Mouse (Mus musculus): ENCODE results near the gene Cdhr3. TPM values are rescaled to one million over a fixed set of nuclear protein-coding genes. Genes with fewer than 3 reads are reported as not detected.

Cdhr3 gene
- polyA plus RNA-seq, 1 experiment from 2014 or later: not detected

- no peak for DNase-seq (ENCODE audit: low read depth, low spot score)
- TF ChIP-seq CTCF (IDR thresholded peaks at IDR 0.05): no peak
- no peak for ATAC-seq
- ChIA-PET POLR2A (no interaction called here), CTCF (no interaction called here)
- in situ Hi-C loops (cut with MboI; ENCODE audit: low pct_unique_long_range_greater_than_20kb): no loop called here
- no peaks in the 10 kb centered on the region for H3K27me3 ChIP-seq
These were observed 70.9 kb downstream of the Cdhr3 start for GRCm38 (mm10) chr12:33021751-33022150.

- CTCF ChIA-PET: no interaction called here
- ATAC-seq (no peak), DNase-seq (ENCODE audit: low read depth, low spot score) (no peak)
- no peak for TF ChIP-seq CTCF (IDR thresholded peaks at IDR 0.05)
- no peaks in the 10 kb centered on the region for H3K27me3 ChIP-seq
- in situ Hi-C loops (cut with MboI; ENCODE audit: low pct_unique_long_range_greater_than_20kb): no loop called here
- POLR2A ChIA-PET: no interaction called here
These were observed 71.5 kb downstream of the Cdhr3 start for GRCm38 (mm10) chr12:33021140-33021539.

GRCm38 (mm10) chr12:33020011-33020410 lies 72.7 kb downstream of the Cdhr3 start:
- DNase-seq (ENCODE audit: low read depth, low spot score): peak; percentile 41
- ChIA-PET CTCF (interaction anchor here (1.6 to 2.0 kb wide), 2 partner anchors 10 to 15 kb away, joined by 4 to 5 read pairs; no protein-coding TSS in a partner anchor), POLR2A (interaction anchor here (0.6 kb wide), 2 partner anchors 24 to 97 kb away, joined by 3 to 4 read pairs; no protein-coding TSS in a partner anchor)
- H3K27me3 ChIP-seq: no peaks in the 10 kb centered on the region
- in situ Hi-C loops (cut with MboI; ENCODE audit: low pct_unique_long_range_greater_than_20kb): no loop called here
- peak; percentile 78 for ATAC-seq
- no peak for TF ChIP-seq CTCF (IDR thresholded peaks at IDR 0.05)

DNA sequence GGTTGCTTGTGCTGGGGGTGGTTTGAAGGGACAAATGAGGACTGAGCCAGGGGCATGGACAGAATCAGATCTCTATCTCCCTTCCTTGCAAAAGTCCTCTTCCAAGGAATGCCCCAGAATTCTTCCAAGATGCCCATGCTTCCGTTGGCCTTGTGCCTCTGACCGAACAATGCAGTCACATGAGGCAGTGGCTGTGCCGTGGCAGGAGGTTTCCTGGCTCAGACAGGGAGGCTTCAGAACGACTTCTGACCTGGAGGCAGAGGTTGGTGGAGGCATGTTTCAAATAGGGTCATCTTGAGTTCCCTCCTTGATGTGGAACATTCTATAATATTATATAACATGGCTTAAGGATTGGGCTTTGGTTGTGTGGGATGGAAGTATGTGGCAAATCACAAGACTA lies 74.1 kb downstream of the Cdhr3 start:
- H3K27me3 ChIP-seq: peaks cover 3% of the 10 kb centered on the region
- DNase-seq (ENCODE audit: low read depth, low spot score) (no peak), ATAC-seq (no peak)
- in situ Hi-C loops (cut with MboI; ENCODE audit: low pct_unique_long_range_greater_than_20kb): no loop called here
- ChIA-PET CTCF (interaction anchor here (0.5 kb wide), 1 partner anchor 362 kb away, joined by 3 read pairs; no protein-coding TSS in a partner anchor), POLR2A (no interaction called here)
- no peak for TF ChIP-seq CTCF (IDR thresholded peaks at IDR 0.05)

GRCm38 (mm10) chr12:33016824-33017705 lies 75.6 kb downstream of the Cdhr3 start:
- in situ Hi-C loops (cut with MboI; ENCODE audit: low pct_unique_long_range_greater_than_20kb): no loop called here
- DNase-seq (ENCODE audit: low read depth, low spot score) (no peak), ATAC-seq (no peak)
- POLR2A ChIA-PET: interaction anchor here (0.7 kb wide), 1 partner anchor 96 kb away, joined by 4 read pairs; no protein-coding TSS in a partner anchor
- CTCF ChIA-PET: interaction anchor here (1.2 to 1.3 kb wide), 2 partner anchors 76 to 106 kb away, joined by 3 to 4 read pairs; no protein-coding TSS in a partner anchor
- peaks cover 3% of the 10 kb centered on the region for H3K27me3 ChIP-seq
- TF ChIP-seq CTCF (IDR thresholded peaks at IDR 0.05): no peak

DNA sequence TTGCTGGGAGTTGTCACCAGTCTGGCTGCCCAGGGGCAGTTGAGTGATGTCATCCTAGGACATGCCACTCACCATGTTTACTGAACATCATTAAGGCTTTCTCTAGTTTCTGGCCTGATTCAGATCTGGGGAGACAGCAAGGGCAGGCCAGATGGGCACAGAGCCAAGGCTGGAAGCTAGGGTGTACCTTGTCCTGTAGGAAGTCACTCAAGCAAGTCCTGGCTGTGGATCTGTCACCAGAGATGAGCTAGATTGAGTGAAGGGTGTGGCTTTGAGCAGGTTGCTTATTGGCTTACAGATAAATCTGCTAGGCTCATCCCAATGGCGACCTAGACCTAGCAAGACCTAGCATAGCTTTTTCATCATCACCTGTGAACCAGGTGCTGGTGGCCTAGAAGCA lies 77.6 kb downstream of the Cdhr3 start:
- DNase-seq (ENCODE audit: low read depth, low spot score): no peak
- no peak for TF ChIP-seq CTCF (IDR thresholded peaks at IDR 0.05)
- H3K27me3 ChIP-seq: peaks cover 6% of the 10 kb centered on the region
- in situ Hi-C loops (cut with MboI; ENCODE audit: low pct_unique_long_range_greater_than_20kb): no loop called here
- POLR2A ChIA-PET: no interaction called here
- no peak for ATAC-seq
- CTCF ChIA-PET: no interaction called here

DNA sequence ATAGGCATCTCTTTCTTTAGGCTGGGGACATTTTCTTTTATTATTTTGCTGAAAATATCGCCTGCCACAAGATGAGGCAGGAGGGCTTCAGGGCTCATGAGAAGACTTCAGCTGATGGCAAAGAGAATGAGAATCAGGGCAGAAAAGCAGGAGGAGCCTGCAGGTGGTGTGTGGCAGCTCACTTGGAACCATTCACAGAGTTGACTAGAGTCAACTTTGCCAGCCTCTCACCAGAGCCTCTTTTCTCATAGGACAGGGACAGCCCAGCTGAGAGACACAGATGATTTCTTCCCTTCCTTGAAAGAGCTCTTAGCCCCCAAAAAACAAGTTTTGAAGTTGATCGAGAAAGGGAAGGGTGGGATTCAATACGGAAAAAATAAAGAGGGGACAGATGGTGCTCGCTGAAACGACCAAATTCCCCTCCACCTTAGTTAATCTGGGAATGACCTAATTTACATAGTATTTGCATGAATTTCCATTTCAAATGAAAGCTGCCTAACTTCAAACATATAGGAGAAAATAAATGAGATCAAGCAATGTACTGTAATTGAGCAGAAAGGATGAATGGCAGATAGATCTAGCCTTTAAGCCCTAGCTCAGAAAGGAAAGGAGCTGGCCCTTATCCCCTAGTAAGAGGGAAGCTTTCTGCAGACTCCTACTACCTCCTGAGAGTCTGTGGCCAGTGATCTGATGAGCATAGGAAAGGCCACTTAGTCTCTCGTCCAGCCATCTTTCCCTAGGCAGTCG lies 78.5 kb downstream of the Cdhr3 start:
- in situ Hi-C loops (cut with MboI; ENCODE audit: low pct_unique_long_range_greater_than_20kb): loop anchor here (5.0 kb wide), 3 partner anchors 72 to 377 kb away; no protein-coding TSS in a partner anchor
- no peak for TF ChIP-seq CTCF (IDR thresholded peaks at IDR 0.05)
- ATAC-seq: no peak
- peaks cover 6% of the 10 kb centered on the region for H3K27me3 ChIP-seq
- ChIA-PET CTCF (interaction anchor here (1.0 to 1.3 kb wide), 2 partner anchors 18 to 94 kb away, joined by 3 to 4 read pairs; no protein-coding TSS in a partner anchor), POLR2A (no interaction called here)
- no peak for DNase-seq (ENCODE audit: low read depth, low spot score)

GRCm38 (mm10) chr12:33010026-33010425 lies 82.6 kb downstream of the Cdhr3 start:
- POLR2A ChIA-PET: no interaction called here
- ATAC-seq: no peak
- peak; percentile 85 for TF ChIP-seq CTCF (IDR thresholded peaks at IDR 0.05)
- H3K27me3 ChIP-seq: peaks cover 6% of the 10 kb centered on the region
- DNase-seq (ENCODE audit: low read depth, low spot score): no peak
- in situ Hi-C loops (cut with MboI; ENCODE audit: low pct_unique_long_range_greater_than_20kb): loop anchor here (5.0 kb wide), 3 partner anchors 68 to 373 kb away; no protein-coding TSS in a partner anchor
- CTCF ChIA-PET: interaction anchor here (0.8 to 2.3 kb wide), 7 partner anchors 9 to 100 kb away, joined by 3 to 15 read pairs (median 8); no protein-coding TSS in a partner anchor

GRCm38 (mm10) chr12:33009206-33009966 lies 83.3 kb downstream of the Cdhr3 start:
- ChIA-PET POLR2A (no interaction called here), CTCF (interaction anchor here (1.3 to 2.3 kb wide), 6 partner anchors 9 to 99 kb away, joined by 3 to 15 read pairs (median 8); no protein-coding TSS in a partner anchor)
- in situ Hi-C loops (cut with MboI; ENCODE audit: low pct_unique_long_range_greater_than_20kb): no loop called here
- ATAC-seq: no peak
- H3K27me3 ChIP-seq: peaks cover 6% of the 10 kb centered on the region
- no peak for DNase-seq (ENCODE audit: low read depth, low spot score)
- no peak for TF ChIP-seq CTCF (IDR thresholded peaks at IDR 0.05)

All from Patski (cell line).